Mouse (Mus musculus): ENCODE measurements around the gene Cnn2.

DNA sequence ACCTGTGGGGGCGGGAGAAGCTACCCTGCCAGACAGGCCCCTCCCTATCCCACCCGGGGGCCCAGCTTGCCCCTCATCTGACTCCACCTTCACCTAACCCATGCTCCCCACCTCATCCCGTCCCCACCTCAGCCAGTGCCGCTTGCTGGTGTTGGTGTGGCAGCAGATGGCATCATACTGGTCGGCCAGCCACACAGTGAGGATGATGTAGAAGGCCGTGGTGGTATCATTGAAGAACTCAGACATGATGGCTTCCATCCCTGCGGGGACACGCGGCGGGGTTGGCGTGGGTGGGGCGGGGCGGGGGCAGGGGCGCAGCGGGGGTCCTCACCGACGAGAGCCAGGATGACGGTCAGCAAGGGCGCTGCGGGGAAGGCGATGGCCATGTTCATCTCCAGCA, 10.3 kb upstream of the Cnn2 start:
- TF ChIP-seq CTCF (IDR thresholded peaks at IDR 0.05; ENCODE audit: control insufficient read depth, insufficient read depth, insufficient replicate concordance, low read depth, low read length) (no peak), POLR2A (IDR thresholded peaks at IDR 0.05; ENCODE audit: control insufficient read depth, low read depth, low read length) (no peak)

Data from testis, adult 2 months (tissue).